Mouse (Mus musculus) left cerebral cortex, postnatal 25 days (tissue): Measurements from ENCODE around the gene Phf24. TPM values are rescaled to one million over a fixed set of nuclear protein-coding genes. Genes with fewer than 3 reads are reported as not detected.

Experiments used
- DNase-seq, 2 experiments: peaks; one replicate each; pipeline ENCODE4 v3.0.0; 2022; ENCODE audit warnings: low spot score in 2 of 2, mixed read lengths in 1 of 2
- intact Hi-C: fragments of 180-260 bp; cut with DNase I; formaldehyde crosslinking; loops from one replicate; pipeline ENCODE4 v1.15.1; 2025
- total RNA-seq, 2 experiments: library from RNA; stranded (reverse); gene quantifications; 2 replicates each; pipeline ENCODE4 v1.2.3; 2021

Gene Phf24
- total RNA-seq, 2 experiments from 2014 or later, result 337 to 354 TPM

- intact Hi-C loops, result loop anchor here (1.0 kb wide), 1 partner anchor 42 kb away; no protein-coding TSS in a partner anchor
- no peak for DNase-seq
These were observed 12.5 kb upstream of the Phf24 start for GRCm38 (mm10) chr4:42903942-42904341.

GRCm38 (mm10) chr4:42904523-42904922 lies 11.9 kb upstream of the Phf24 start:
- intact Hi-C loops, result no loop called here
- peak in 1 of 2 experiments; percentile 66 for DNase-seq

GRCm38 (mm10) chr4:42904966-42905365 lies 11.5 kb upstream of the Phf24 start:
- DNase-seq, result no peak
- intact Hi-C loops, result no loop called here

GRCm38 (mm10) chr4:42913391-42913790 lies 3.1 kb upstream of the Phf24 start:
- no peak for DNase-seq

GRCm38 (mm10) chr4:42915311-42915710 lies 1.1 kb upstream of the Phf24 start:
- DNase-seq, result no peak
- intact Hi-C loops, result no loop called here

More at GRCm38 (mm10) chr4:42913391-42913790, 3.1 kb upstream of the Phf24 start:
- intact Hi-C loops, result no loop called here

GRCm38 (mm10) chr4:42915966-42916365 lies 494 bp upstream of the Phf24 start:
- intact Hi-C loops, result loop anchor here (2.0 kb wide), 1 partner anchor 29 kb away; no protein-coding TSS in a partner anchor
- no peak for DNase-seq

- DNase-seq, result no peak
- intact Hi-C loops, result loop anchor here (2.0 kb wide), 1 partner anchor 31 kb away; no protein-coding TSS in a partner anchor
These were observed 928 bp downstream of the Phf24 start for GRCm38 (mm10) chr4:42917402-42917774.

- intact Hi-C loops, result loop anchor here (1.0 kb wide), 1 partner anchor 27 kb away; no protein-coding TSS in a partner anchor
- no peak for DNase-seq
These were observed 4.3 kb downstream of the Phf24 start for GRCm38 (mm10) chr4:42920726-42921125.

GRCm38 (mm10) chr4:42921536-42921935 lies 5.1 kb downstream of the Phf24 start:
- intact Hi-C loops, result loop anchor here (1.0 kb wide), 1 partner anchor 26 kb away; no protein-coding TSS in a partner anchor
- peak in 1 of 2 experiments; percentile 94 for DNase-seq

- intact Hi-C loops, result loop anchor here (1.0 kb wide), 1 partner anchor 36 kb away; no protein-coding TSS in a partner anchor
- DNase-seq, result peak in 1 of 2 experiments; percentile 14
These were observed 5.6 kb downstream of the Phf24 start for GRCm38 (mm10) chr4:42922056-42922455.

- DNase-seq, result no peak
- intact Hi-C loops, result loop anchor here (1.0 kb wide), 1 partner anchor 36 kb away; no protein-coding TSS in a partner anchor
These were observed 6.0 kb downstream of the Phf24 start for GRCm38 (mm10) chr4:42922461-42922860.

- peak; percentile 34 to 80 for DNase-seq
These were observed 7.7 kb downstream of the Phf24 start for GRCm38 (mm10) chr4:42924095-42924710.

GRCm38 (mm10) chr4:42928209-42928608 lies 11.7 kb downstream of the Phf24 start:
- intact Hi-C loops, result no loop called here
- DNase-seq, result no peak

More at GRCm38 (mm10) chr4:42924095-42924710, 7.7 kb downstream of the Phf24 start:
- intact Hi-C loops, result no loop called here

- intact Hi-C loops, result no loop called here
- no peak for DNase-seq
These were observed 12.5 kb downstream of the Phf24 start for GRCm38 (mm10) chr4:42928952-42929351.

GRCm38 (mm10) chr4:42932229-42932969 lies 15.9 kb downstream of the Phf24 start:
- intact Hi-C loops, result no loop called here
- DNase-seq, result no peak

- intact Hi-C loops, result no loop called here
- peak; percentile 50 to 79 for DNase-seq
These were observed 17.2 kb downstream of the Phf24 start for GRCm38 (mm10) chr4:42933630-42934029.

GRCm38 (mm10) chr4:42941396-42941795 lies 24.9 kb downstream of the Phf24 start:
- DNase-seq, result peak; percentile 47 to 81
- intact Hi-C loops, result no loop called here

GRCm38 (mm10) chr4:42943341-42943740 lies 26.9 kb downstream of the Phf24 start:
- intact Hi-C loops, result no loop called here
- peak in 1 of 2 experiments; percentile 21 for DNase-seq

GRCm38 (mm10) chr4:42944185-42944584 lies 27.7 kb downstream of the Phf24 start:
- intact Hi-C loops, result no loop called here
- peak; percentile 39 to 71 for DNase-seq

- no peak for DNase-seq
- intact Hi-C loops, result no loop called here
These were observed 28.6 kb downstream of the Phf24 start for GRCm38 (mm10) chr4:42945043-42945442.
